Mouse (Mus musculus) c-Kit-positive CD71-negative TER-119-negative erythroid progenitor cells, embryonic 14.5 days (primary cell): Measurements from ENCODE around the gene Ptpro.
"Not testable (repeated sequence)": the region's sequence is repeated elsewhere in the genome, so short reads cannot be mapped to it uniquely, and the experiment has no call there.

Experiments used
- DNase-seq: peaks from one replicate; pipeline ENCODE4 v3.0.0-alpha.2; 2013; ENCODE audit warnings: low read depth

Ptpro gene

GRCm38 (mm10) chr6:137456064-137456463, 203.9 kb downstream of the Ptpro start:
- DNase-seq: no peak

DNA sequence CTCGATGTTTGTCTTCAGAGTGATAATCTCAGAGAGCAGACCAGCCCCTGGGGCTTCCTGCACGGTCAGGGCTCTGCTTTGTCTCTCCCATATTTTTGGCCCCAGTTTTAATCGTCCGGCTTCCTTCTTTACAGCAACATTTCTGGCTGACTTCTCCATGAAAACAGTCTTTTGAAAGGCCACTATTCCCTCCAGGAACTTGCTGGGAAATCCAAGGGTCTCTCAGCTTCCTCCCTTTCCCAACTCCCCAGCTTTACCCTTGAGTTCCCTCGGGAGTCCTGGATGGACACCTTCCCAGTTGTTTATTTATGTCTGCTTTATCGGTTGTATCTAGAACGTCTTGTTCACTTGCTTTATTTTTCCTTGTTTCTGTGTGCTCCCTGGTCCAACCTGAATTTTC, 205.1 kb downstream of the Ptpro start:
- DNase-seq: no peak

DNA sequence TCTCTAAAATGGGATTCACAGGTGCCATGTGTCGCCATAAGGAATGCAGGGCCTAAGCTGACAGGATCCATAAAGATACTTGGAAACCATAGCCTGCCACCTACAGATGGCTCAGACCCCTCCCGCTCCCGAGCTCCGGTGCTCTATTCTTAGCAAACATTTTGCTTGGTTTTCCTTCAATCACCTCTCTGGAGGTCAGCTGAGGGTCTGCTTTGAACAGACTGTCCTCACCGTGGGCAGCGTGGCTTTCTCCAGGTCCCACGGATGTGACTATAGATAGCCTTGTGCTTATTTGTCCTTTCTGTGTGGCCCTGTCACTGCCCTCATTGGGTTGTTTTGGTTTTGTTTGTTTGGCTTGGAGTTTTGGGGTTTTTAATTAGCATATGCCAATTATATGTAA, 206.0 kb downstream of the Ptpro start:
- DNase-seq: no peak

DNA sequence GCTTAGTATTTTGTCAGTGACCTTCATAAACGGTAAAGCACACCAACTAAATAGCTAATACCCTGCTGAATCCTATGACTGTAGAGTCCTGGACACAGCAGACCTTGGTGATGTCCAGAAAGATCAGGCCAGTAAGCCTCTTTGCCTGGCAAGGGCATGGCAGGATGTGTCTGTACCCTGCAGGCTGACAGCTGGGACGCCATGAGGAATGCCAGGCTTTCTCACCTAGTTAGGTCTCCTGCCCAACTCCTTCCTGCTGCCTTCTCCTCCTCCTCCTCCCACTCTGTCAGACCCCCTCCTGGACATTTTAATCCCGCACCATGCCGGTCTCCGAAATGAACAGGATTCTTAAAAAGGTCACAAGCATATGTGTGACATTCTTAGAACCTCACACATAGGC, 211.7 kb downstream of the Ptpro start:
- no peak for DNase-seq

DNA sequence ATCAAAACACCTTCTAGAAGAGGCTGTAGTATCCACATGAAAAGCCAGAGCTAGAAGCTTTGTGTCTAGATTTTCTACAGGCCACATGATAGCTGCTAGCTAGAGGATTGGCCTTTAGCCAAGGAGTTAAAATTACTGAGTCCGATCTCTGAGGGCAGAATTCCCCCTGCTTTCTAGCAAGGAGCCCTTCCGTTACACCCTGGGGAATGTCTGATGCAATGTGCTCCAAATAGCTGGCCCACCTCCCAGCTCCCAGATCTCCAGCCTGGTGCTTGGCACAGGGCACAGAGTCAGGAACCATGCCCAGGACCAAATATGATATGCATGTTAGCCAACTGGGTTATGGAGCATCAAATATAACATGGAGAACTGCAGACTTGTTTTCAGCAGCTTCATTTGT, 213.1 kb downstream of the Ptpro start:
- DNase-seq: no peak

- no peak for DNase-seq
Measured at GRCm38 (mm10) chr6:137466256-137466655, 214.1 kb downstream of the Ptpro start.

DNA sequence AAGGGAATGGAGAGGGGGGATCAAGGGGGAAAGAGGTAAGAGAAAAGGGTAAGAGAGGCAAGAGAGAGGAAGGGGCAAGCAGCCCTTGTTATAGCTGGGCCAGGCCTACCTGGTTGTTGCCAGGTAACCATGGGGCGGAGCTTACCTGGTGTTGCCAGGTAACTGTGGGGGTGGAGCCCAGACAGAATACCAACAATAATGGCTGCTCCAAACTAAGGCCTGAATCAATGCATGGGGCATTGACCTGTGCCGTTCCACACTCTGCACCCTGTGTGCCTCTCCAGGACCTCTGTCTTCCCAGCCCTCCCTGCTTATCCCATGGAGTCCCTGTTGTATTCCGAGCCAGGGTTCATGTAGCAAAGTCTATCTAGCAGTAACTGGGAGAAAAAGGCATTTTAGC, 215.6 kb downstream of the Ptpro start:
- no peak for DNase-seq

DNA sequence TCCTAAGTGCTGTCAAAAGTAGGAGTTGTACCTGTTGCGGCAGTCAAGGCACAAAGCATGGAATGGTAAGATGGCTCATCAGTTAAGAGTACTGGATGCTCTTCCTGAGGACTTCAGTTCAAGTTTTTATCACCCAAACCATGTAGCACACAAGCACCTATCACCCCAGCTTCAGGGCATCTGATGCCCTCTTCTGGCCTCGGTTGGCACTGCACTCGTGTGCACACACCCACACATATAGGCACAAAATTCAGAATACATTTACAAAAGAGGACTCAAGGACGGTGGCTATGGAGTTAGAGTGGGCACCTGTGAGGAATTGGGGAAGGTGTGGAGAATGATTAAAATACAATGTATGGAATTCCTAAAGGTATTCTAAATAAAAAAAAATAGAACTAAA, 217.4 kb downstream of the Ptpro start:
- no peak for DNase-seq

DNA sequence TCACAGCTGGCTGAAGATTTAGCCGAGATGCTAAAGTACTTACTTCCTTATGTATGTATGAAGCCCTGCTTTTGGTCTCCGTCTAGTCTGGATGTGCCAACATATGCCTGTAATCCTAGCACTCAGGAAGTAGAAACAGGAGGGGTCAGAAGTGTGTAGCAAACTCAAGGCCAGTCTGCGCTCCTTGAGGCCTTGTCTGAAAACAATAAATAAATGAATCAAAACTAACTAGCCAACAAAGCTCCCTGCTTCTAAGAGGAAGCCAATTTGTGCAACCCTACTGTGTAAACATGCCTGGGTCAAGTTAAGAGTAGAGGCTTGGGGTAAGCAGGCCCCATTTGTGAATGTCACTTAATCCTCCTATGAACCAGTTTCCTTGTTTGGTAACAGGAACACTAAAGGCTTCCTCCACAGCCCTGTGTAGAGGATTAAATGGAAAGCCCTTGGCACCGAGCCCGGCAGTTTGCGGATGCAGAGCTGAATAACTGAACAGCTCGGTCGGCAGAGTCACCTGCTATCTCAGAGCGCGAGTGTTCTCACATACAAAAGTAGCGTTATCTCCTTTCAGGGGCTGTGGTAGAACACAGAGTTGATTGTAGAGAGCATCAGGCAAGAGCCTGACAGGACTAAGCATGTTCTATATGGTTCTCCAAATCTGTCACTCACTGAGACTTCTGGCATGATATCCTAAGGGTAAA, 218.9 kb downstream of the Ptpro start:
- no peak for DNase-seq

GRCm38 (mm10) chr6:137472129-137472528, 220.0 kb downstream of the Ptpro start:
- DNase-seq: no peak

GRCm38 (mm10) chr6:137473433-137473832, 221.3 kb downstream of the Ptpro start:
- DNase-seq: no peak

- DNase-seq: not testable (repeated sequence)
Measured at GRCm38 (mm10) chr6:137475695-137476094, 223.6 kb downstream of the Ptpro start.

DNA sequence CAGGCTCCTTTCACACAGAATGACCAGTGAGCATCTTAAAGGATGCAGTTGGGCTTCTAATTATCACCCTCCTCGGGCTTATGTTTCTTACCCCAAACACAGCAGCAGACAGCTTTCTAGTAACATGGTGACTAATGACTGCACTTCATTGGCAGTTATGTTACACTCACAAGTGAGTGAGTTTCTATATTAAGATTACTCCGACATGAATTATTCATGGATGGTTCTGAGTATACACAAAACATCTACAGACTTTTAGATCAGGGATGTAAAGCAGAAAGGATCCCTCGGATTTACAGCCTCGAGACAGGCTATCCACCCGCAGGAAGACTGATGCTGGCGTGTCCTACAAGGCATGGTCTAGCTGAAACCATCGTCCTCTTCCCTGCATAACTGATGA, 230.8 kb downstream of the Ptpro start:
- DNase-seq: no peak

DNA sequence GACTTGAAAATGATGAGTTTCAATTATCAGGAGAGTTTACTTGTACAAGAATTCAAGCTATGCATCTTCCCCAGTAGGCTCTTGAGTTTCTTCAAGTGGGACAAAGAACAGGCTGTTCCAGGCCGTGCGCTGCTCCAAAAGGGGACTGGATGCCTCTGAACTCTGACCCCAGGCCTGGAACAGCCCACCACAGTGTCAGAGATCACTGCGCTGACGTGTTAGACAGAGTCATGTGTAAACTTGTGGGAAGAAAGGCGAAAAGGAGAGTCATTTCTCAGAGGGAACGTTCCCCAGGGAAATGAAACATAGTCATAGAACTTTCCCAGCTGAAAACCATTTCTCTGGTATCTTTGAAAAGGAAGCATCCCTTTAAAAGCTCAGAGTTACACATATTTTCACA, 235.3 kb downstream of the Ptpro start:
- DNase-seq: no peak

GRCm38 (mm10) chr6:137490115-137490514, 238.0 kb downstream of the Ptpro start:
- no peak for DNase-seq

- DNase-seq: no peak
Measured at GRCm38 (mm10) chr6:137491659-137492058, 239.5 kb downstream of the Ptpro start.

DNA sequence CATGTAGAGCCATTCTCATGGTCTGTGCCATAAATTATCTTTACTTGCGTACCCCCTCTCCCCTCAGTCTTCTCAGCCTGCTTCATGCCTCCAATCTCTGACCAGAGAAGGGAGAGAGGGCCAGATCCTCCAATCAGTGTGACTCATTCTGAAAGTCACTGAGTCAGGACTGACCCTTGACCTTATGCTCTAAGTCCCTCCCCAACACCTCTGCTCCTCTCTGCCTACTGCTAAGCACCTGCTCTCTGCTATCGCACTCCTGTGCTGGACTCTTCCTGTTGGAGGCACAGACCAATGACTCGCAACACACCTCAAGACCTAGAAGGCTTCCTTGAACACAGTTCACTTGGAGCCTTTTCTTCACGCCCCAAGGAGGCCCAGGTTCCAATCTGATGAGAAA, 240.5 kb downstream of the Ptpro start:
- DNase-seq: no peak

- DNase-seq: no peak
Measured at GRCm38 (mm10) chr6:137493211-137494135, 241.4 kb downstream of the Ptpro start.

DNA sequence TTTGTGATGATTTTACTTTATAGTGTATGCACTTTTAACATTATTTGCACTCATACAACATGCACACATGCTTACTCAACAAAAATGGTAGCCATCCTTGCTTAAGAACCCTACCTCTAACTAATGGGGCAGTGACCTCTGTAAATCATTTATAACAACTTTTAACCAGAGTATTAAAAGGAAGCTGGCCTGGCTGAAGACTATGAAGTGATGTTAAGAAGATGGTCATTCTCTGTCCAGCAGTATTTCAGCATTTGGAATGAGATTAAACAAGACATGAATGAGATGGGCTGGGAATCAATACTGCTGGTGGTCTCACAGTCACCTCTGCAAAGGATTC, 242.0 kb downstream of the Ptpro start:
- DNase-seq: no peak

- no peak for DNase-seq
Measured at GRCm38 (mm10) chr6:137494801-137495200, 242.7 kb downstream of the Ptpro start.

DNA sequence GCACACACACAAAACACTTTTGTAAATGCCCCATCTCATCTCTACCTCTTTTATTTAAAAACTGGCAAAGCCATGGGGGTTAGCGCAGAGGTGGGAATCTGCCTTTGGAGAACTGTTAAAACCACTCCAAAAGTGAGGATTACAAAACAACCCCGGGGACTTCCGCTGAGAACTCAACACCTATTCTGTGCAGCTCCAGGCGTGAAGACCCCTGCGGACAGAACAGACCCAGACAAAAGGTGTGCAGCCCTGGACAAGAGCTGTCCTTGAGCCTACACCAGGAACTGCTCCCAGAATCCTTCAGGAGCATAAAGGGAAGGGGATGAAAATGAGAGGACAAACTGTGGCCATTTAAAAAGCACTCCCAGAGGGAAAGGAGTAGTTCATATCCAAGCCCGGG, 243.1 kb downstream of the Ptpro start:
- DNase-seq: no peak

GRCm38 (mm10) chr6:137496562-137496961, 244.4 kb downstream of the Ptpro start:
- DNase-seq: no peak

DNA sequence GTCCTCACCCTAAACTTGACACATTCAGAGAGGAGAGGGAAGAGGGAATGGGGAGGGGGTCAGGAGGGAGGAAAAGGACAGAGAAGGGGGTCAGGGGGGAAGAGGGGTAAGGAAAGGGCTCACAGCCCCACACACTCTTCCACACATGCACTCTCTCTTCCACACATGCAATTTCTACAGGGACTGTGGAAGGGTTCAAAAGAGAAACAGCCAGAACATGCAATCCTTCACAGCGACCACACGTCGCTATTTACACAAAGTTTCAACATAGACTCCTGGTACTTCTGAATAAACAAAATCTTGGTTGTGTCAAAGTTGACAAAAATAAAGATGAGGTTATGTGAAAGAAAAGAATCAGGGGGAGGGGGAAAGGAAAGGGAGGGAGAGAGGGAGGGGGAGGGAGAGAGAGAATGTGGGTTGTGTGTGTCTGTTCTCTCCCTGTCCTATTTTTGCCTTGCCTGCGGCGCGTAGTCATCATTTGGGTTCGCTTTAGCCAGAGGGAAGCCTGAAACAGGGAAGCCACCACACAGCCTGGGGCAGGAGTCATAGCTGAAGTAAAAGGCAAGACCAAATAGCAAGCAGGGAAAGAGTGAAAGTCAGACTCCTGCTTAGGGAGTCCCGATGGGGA, 245.2 kb downstream of the Ptpro start:
- no peak for DNase-seq
